Mouse (Mus musculus): ENCODE measurements around the gene Anapc1.

GRCm38 (mm10) chr2:128613365-128613764 is 73.8 kb downstream of the Anapc1 start:
- no peak for TF ChIP-seq HCFC1 (IDR thresholded peaks at IDR 0.05; ENCODE audit: borderline replicate concordance, insufficient read depth, low read length)
- no peak for TF ChIP-seq MAFK (IDR thresholded peaks at IDR 0.05; ENCODE audit: insufficient read depth, low read depth, low read length)
- no peak for TF ChIP-seq ZC3H11A (IDR thresholded peaks at IDR 0.05; ENCODE audit: borderline replicate concordance, low read depth, low read length)
- TF ChIP-seq ZNF384 (IDR thresholded peaks at IDR 0.05; ENCODE audit: low read depth, low read length): no peak
